Mouse (Mus musculus) heart, adult 11 months (tissue): ENCODE results near the gene Sirt1.
A peak's percentile ranks its signal among the peaks of the same experiment; 100 is the strongest.

ENCODE experiments used
- DNase-seq: peaks from one replicate; pipeline ENCODE4 v3.0.0; 2022

Gene Sirt1

GRCm38 (mm10) chr10:63308582-63309366 is 72.7 kb downstream of the Sirt1 start:
- DNase-seq: peak; percentile 95

GRCm38 (mm10) chr10:63302356-63302755 is 79.1 kb downstream of the Sirt1 start:
- DNase-seq: peak; percentile 16

- DNase-seq: no peak
These were observed 98.7 kb downstream of the Sirt1 start for GRCm38 (mm10) chr10:63282846-63283245.

- no peak for DNase-seq
These were observed 99.1 kb downstream of the Sirt1 start for GRCm38 (mm10) chr10:63282417-63282816.

GRCm38 (mm10) chr10:63279851-63280250 is 101.7 kb downstream of the Sirt1 start:
- DNase-seq: no peak

GRCm38 (mm10) chr10:63277010-63277409 is 104.5 kb downstream of the Sirt1 start:
- no peak for DNase-seq

- no peak for DNase-seq
These were observed 108.6 kb downstream of the Sirt1 start for GRCm38 (mm10) chr10:63272868-63273267.

GRCm38 (mm10) chr10:63272401-63272800 is 109.1 kb downstream of the Sirt1 start:
- DNase-seq: no peak
